Mouse (Mus musculus): ENCODE data around the gene Dner. TPM values are rescaled to one million over a fixed set of nuclear protein-coding genes. Genes with fewer than 3 reads are reported as not detected.
A peak's percentile ranks its signal among the peaks of the same experiment; 100 is the strongest.

The Dner gene
- polyA plus RNA-seq, 1 experiment from 2014 or later: 143 TPM

DNA sequence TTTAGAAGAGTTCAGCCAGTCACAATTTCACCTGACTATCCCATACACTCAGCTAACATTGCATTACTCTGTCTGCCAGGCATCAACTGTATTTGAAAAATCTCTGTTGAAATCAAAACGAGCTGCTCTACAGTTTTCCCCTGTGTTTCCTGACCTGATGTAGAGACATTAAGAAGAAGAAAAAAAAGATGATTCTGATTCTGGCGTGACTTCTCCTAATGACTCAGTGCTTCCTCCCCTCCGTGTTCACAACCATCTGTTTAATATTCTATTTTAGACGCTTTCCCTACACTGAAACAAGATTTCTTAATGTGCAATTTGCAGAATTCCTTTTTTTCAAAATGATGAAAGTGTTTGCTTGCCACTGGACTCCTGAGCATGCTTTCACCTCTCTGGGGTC, 374.7 kb downstream of the Dner start:
- Histone ChIP-seq H3K4me1 (no peaks in the 10 kb centered on the region), H3K27me3 (replicated peaks) (no peaks in the 10 kb centered on the region), H3K9me3 (no peaks in the 10 kb centered on the region), H3K27ac (no peak overlapping the region), H3K9ac (no peak overlapping the region), H3K4me2 (replicated peaks) (no peak overlapping the region), H3K4me3 (no peak overlapping the region), H3K36me3 (no peaks in the 10 kb centered on the region)
- no peak for ATAC-seq (ENCODE audit: low FRiP score, low read depth)
- WGBS: 81% methylated on average over 4 of the region's 4 CpGs

Small RNAs within 50 kb of the gene (microRNA-seq; reads per million reads assigned to microRNA genes)
- gene Mir5126: 25.1 reads per million, percentile 33 among the genes with 10 or more reads in this experiment

Other genes with a start within 250 kb of the Dner start
- 6.7 and 8.3 TPM in 2 replicates for gene Fbxo36, start 143.6 kb upstream of the Dner start, polyA plus RNA-seq (2016; fragmentation: Nextera tagmentation; extraction: Ambion mirVana)
- gene Trip12, start 144.3 kb upstream of the Dner start, polyA plus RNA-seq (2016; fragmentation: Nextera tagmentation; extraction: Ambion mirVana): 85.0 and 86.4 TPM in 2 replicates
- 5.6 and 6.5 TPM in 2 replicates for gene Slc16a14, start 238.9 kb upstream of the Dner start, polyA plus RNA-seq (2016; fragmentation: Nextera tagmentation; extraction: Ambion mirVana)